Mouse (Mus musculus) forebrain, embryonic 11.5 days (tissue): Measurements from ENCODE around the gene Fam199x. TPM values are rescaled to one million over a fixed set of nuclear protein-coding genes. Genes with fewer than 3 reads are reported as not detected.

Source experiments
- ATAC-seq: fragments of 200-750 bp; cut with Nextera tagmentation; replicated peaks from 2 replicates; pipeline ENCODE4 v1.8.0; 2017; ENCODE audit warnings: moderate TSS enrichment; ENCODE audit not compliant: low FRiP score
- DNase-seq: peaks from one replicate; pipeline ENCODE4 v3.0.0-alpha.2; 2017; ENCODE audit warnings: low spot score
- H3K27ac ChIP-seq: fragments of 300-500 bp; sonication (generic); 2 replicates; pipeline ENCODE4 v1.5.1; 2014; ENCODE audit warnings: low read depth, low read length
- H3K27me3 ChIP-seq: fragments of 300-500 bp; sonication (generic); 2 replicates; pipeline ENCODE4 v1.6.1; 2014; ENCODE audit warnings: mild to moderate bottlenecking, low read length, mixed read lengths; ENCODE audit not compliant: control insufficient read depth, insufficient read depth
- H3K36me3 ChIP-seq: fragments of 300-500 bp; sonication (generic); 2 replicates; pipeline ENCODE4 v1.6.1; 2014; ENCODE audit warnings: mild to moderate bottlenecking, low read length, moderate library complexity, mixed read lengths; ENCODE audit not compliant: control insufficient read depth, insufficient read depth
- H3K4me1 ChIP-seq: fragments of 300-500 bp; sonication (generic); replicated peaks from 2 replicates; pipeline ENCODE4 v1.6.1; 2014; ENCODE audit warnings: low read length, mixed read lengths; ENCODE audit not compliant: control insufficient read depth, insufficient read depth
- H3K4me2 ChIP-seq: fragments of 300-500 bp; sonication (generic); 2 replicates; pipeline ENCODE4 v1.6.1; 2014; ENCODE audit warnings: low read depth, mild to moderate bottlenecking, low read length, moderate library complexity, mixed read lengths; ENCODE audit not compliant: severe bottlenecking
- H3K4me3 ChIP-seq: fragments of 300-500 bp; sonication (generic); 2 replicates; pipeline ENCODE4 v1.5.1; 2014; ENCODE audit warnings: low read depth, low read length
- H3K9ac ChIP-seq: fragments of 300-500 bp; sonication (generic); 2 replicates; pipeline ENCODE4 v1.6.1; 2014; ENCODE audit warnings: low read length
- H3K9me3 ChIP-seq: fragments of 300-500 bp; sonication (generic); 2 replicates; pipeline ENCODE4 v1.6.1; 2016; ENCODE audit warnings: low read length, mixed read lengths; ENCODE audit not compliant: control insufficient read depth
- WGBS: fragments of 180-500 bp; shearing (Covaris S2); extraction: QIAGEN DNeasy Blood & Tissue Kit; methylation state at CpG from one replicate; pipeline ENCODE4 v1.1.7; 2014; 5-methylcytosine and 5-hydroxymethylcytosine counted together
- polyA plus RNA-seq: library from polyadenylated mRNA; unstranded; fragments of >200 nt; fragmentation: Nextera tagmentation; extraction: Ambion mirVana; gene quantifications from 2 replicates; pipeline ENCODE4 v1.2.1, GENCODE M21; 2014

The Fam199x gene
- polyA plus RNA-seq, 1 experiment from 2014 or later = 17.1 TPM

GRCm38 (mm10) chrX:137121718-137122117 lies 72.3 kb downstream of the Fam199x start, which contains the start of gene Esx1:
Gene Esx1, minus strand, starts transcription at chrX:137122083.
- Histone ChIP-seq H3K4me2 (peak within 1 kb of the TSS; percentile 27; the same call in 1 of the 2 replicates), H3K4me3 (no peak within 1 kb of the TSS), H3K27me3 (peaks cover 66% of the 10 kb centered on the region), H3K4me1 (no peaks in the 10 kb centered on the region), H3K36me3 (no peaks in the 10 kb centered on the region), H3K9me3 (no peaks in the 10 kb centered on the region), H3K9ac (no peak within 1 kb of the TSS), H3K27ac (no peak within 1 kb of the TSS)
- DNase-seq (no peak), ATAC-seq (no peak)
- WGBS = 13% methylated on average over 16 of the region's 21 CpGs

DNA sequence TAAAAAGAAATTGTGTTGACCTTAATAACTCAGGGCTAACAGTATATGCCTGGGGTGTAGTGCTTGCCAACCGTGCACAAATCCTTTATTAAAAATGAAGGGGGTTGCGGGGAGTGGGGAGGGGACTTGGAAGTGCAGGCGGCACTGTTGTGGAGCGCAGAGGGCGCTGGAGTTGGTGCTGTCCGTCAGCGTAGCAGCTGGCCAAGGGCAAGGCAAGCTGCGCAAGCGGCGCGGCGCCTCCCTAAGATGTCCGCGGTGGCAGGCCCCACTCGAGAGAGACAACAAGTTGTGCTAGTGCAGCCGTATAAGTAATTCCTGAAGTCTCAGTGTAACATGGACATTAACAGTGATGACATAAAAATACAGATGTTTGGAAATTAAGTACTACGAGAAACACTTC lies 78.1 kb downstream of the Fam199x start:
- Histone ChIP-seq H3K4me3 (no peak overlapping the region), H3K27me3 (peaks cover 28% of the 10 kb centered on the region), H3K9me3 (no peaks in the 10 kb centered on the region), H3K27ac (no peak overlapping the region), H3K36me3 (no peaks in the 10 kb centered on the region), H3K9ac (no peak overlapping the region), H3K4me1 (no peaks in the 10 kb centered on the region), H3K4me2 (no peak overlapping the region)
- DNase-seq = peak; percentile 55
- no peak for ATAC-seq
- 10% methylated on average over 17 of the region's 17 CpGs for WGBS

Other genes with a start within 250 kb of the Fam199x start
- 6.8 and 7.4 TPM in 2 replicates for gene Plp1, start 226.9 kb upstream of the Fam199x start, polyA plus RNA-seq
- gene Rab9b, start 180.8 kb upstream of the Fam199x start, polyA plus RNA-seq = 2.1 and 2.4 TPM in 2 replicates
- not detected in 2 replicates for gene H2bfm, start 122.3 kb upstream of the Fam199x start, polyA plus RNA-seq
- 49.6 and 58.7 TPM in 2 replicates for gene Tmsb15b2, start 74.1 kb upstream of the Fam199x start, polyA plus RNA-seq
- 4.6 and 7.0 TPM in 2 replicates for gene Tmsb15l, start 72.7 kb upstream of the Fam199x start, polyA plus RNA-seq
- 20.9 and 25.3 TPM in 2 replicates for gene Tmsb15b1, start 72.7 kb upstream of the Fam199x start, polyA plus RNA-seq
- gene Zcchc18, start 56.4 kb upstream of the Fam199x start, polyA plus RNA-seq = 94.4 and 99.1 TPM in 2 replicates
- 13.7 and 14.6 TPM in 2 replicates for gene Slc25a53, start 11.3 kb upstream of the Fam199x start, polyA plus RNA-seq
- gene Esx1, start 72.5 kb downstream of the Fam199x start, polyA plus RNA-seq = not detected in 2 replicates